Mouse (Mus musculus): Measurements from ENCODE around the gene Fto. TPM values are rescaled to one million over a fixed set of nuclear protein-coding genes. Genes with fewer than 3 reads are reported as not detected.

Gene Fto
- polyA plus RNA-seq, 1 experiment: 39.7 TPM

DNA sequence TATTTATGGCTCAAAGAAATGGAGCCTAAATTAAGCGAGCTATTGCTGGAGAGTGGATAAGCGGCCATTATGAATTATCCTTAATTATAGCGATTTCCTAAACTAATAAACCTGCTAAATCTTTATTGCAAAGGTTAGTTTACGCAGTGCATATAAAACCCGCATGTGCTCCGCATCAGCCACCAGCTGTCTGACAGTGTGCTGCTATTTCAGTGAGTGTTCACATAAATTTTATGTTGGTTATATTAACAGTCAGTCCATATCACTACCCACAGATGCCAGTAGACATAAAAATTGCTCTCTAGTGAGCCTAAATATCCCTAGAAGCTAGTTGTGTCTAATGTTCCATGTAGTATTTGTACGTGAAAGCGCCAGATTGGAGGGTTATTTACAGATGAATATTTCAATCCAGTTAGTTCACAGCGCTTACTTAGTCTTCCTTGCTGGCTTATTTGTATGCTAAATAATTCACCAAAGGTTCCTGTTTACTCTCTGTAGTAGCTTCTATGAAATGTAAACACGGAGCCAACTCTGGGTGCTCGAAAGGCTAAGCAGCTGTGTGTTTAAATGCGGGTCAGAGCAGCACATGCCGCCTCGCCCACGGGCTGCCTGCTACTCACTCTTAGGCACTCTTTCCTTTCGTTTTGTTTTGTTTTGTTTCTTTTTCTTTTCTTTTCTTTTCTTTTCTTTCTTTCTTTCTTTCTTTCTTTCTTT is 317.2 kb downstream of the Fto start:
- WGBS: 43% methylated on average over 16 of the region's 16 CpGs
- Histone ChIP-seq H3K4me1 (ENCODE audit: control insufficient read depth, insufficient read depth, low read length) (peaks cover 9% of the 10 kb centered on the region; the same call in 1 of the 2 replicates), H3K4me3 (replicated peaks; ENCODE audit: extremely low read depth, low read depth, low read length) (no peak overlapping the region)
- no peak for DNase-seq
- TF ChIP-seq POLR2A (IDR thresholded peaks at IDR 0.05; ENCODE audit: borderline replicate concordance, extremely low read depth, low read depth, low read length): no peak
- TF ChIP-seq CTCF (IDR thresholded peaks at IDR 0.05; ENCODE audit: insufficient read depth, low read length): no peak

DNA sequence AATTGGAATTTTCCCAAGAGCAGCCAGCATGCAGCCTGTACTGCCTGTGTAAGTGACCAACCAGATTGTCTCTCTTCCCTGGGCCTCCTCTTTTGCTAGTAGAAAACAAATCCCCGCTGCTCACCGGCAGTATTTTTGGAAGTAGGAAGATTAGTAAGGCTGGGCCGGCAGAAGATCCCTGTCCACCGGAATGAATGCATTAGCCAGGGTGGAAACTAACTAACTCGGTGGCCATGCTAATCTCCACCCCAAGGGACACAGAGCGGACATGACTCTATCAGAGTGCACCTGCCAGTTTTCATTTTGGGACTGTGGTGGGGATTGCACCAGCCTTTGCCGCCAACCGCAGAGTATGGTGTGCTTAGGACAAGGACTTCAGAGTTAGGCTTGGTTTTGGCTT is 319.1 kb downstream of the Fto start:
- DNase-seq: no peak
- Histone ChIP-seq H3K4me3 (replicated peaks; ENCODE audit: extremely low read depth, low read depth, low read length) (no peak overlapping the region), H3K4me1 (ENCODE audit: control insufficient read depth, insufficient read depth, low read length) (peaks cover 9% of the 10 kb centered on the region; the same call in 1 of the 2 replicates)
- no peak for TF ChIP-seq POLR2A (IDR thresholded peaks at IDR 0.05; ENCODE audit: borderline replicate concordance, extremely low read depth, low read depth, low read length)
- no peak for TF ChIP-seq CTCF (IDR thresholded peaks at IDR 0.05; ENCODE audit: insufficient read depth, low read length)
- 71% methylated on average over 8 of the region's 8 CpGs for WGBS

DNA sequence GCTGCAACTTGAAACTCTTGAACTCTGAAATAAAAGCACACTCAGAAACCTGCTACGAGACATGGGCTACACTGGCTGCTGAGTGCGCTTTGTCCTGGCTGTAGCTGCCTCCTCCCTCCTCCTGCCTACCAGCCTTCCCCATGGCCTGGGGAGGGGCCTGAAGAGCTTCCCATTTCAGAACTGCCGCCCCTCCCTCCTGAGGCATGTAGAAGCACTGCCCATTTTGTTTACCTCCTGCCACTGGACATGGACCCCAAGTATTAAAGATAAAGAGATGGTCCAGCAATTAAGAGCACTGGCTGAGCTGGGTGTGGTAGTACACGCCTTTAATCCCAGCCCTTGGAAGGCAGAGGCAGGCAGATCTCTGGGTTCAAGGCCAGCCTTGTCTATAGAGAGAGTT is 322.1 kb downstream of the Fto start:
- 92% methylated on average over 4 of the region's 4 CpGs for WGBS
- TF ChIP-seq CTCF (IDR thresholded peaks at IDR 0.05; ENCODE audit: insufficient read depth, low read length): no peak
- no peak for TF ChIP-seq POLR2A (IDR thresholded peaks at IDR 0.05; ENCODE audit: borderline replicate concordance, extremely low read depth, low read depth, low read length)
- Histone ChIP-seq H3K4me3 (replicated peaks; ENCODE audit: extremely low read depth, low read depth, low read length) (no peak overlapping the region), H3K4me1 (ENCODE audit: control insufficient read depth, insufficient read depth, low read length) (peaks cover 4% of the 10 kb centered on the region; the same call in 1 of the 2 replicates)
- DNase-seq: no peak

DNA sequence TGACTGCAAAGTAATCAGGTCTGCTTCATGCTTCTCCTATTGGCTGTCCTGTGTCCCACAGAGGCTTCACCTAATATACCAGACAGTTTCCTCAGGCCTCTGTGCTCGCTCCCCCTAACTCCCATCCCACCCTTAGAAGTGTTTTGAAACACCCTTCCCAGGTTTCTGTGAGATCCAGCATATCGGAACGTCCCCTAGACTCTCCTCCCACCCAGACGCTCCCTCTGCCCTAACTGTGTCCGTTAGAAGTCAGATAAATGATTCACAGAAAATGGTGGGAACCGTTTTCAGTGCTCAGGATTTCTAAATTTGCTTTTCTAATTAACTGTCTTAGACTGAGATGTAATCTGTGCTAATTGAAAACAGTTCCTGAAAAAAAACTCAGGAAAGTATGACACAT is 323.6 kb downstream of the Fto start:
- peaks cover 4% of the 10 kb centered on the region; the same call in 1 of the 2 replicates for H3K4me1 ChIP-seq (ENCODE audit: control insufficient read depth, insufficient read depth, low read length)
- 89% methylated on average over 6 of the region's 6 CpGs for WGBS
- no peak overlapping the region for H3K4me3 ChIP-seq (replicated peaks; ENCODE audit: extremely low read depth, low read depth, low read length)
- TF ChIP-seq POLR2A (IDR thresholded peaks at IDR 0.05; ENCODE audit: borderline replicate concordance, extremely low read depth, low read depth, low read length) (no peak), CTCF (IDR thresholded peaks at IDR 0.05; ENCODE audit: insufficient read depth, low read length) (no peak)
- no peak for DNase-seq

DNA sequence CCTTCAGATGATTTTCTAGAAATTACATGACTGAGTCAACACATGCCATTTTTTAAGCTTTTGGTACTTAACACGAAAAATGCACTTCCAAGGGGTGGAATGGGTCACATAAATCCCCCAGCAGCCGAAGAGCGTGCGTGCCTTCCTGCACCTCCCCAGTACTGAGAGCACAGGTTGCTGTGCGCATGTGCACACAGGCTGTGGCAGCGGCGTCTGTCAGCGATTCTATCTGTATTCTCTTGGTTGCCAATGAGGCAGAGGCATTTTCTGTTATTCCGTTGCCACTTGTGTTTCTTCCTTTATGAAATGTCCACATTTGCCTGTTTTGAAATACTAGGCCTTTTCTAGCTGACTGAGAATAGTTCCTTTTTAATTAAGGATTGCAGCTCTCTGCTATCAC is 324.4 kb downstream of the Fto start:
- Histone ChIP-seq H3K4me1 (ENCODE audit: control insufficient read depth, insufficient read depth, low read length) (no peaks in the 10 kb centered on the region), H3K4me3 (replicated peaks; ENCODE audit: extremely low read depth, low read depth, low read length) (no peak overlapping the region)
- TF ChIP-seq POLR2A (IDR thresholded peaks at IDR 0.05; ENCODE audit: borderline replicate concordance, extremely low read depth, low read depth, low read length): no peak
- no peak for TF ChIP-seq CTCF (IDR thresholded peaks at IDR 0.05; ENCODE audit: insufficient read depth, low read length)
- 91% methylated on average over 9 of the region's 9 CpGs for WGBS
- DNase-seq: no peak

DNA sequence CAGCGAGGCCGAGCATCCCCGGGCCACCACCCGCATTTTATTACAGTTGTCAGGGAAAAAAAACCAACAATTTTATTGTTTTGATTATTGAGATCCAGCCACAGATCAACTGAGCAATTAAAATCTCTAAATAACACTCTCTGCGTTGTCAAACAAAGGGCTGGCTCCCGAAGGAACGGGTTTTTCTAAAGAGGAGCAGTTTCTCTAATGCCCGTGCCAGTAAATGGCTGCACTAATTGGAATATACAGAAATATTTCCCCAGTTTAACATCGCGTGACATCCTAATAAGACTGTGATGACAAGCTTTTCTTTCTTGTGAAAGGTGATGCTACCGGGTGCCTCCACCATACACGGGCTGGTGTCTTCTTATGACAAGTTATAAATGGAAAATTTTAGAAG is 324.9 kb downstream of the Fto start:
- WGBS: 91% methylated on average over 12 of the region's 12 CpGs
- no peak for DNase-seq
- Histone ChIP-seq H3K4me3 (replicated peaks; ENCODE audit: extremely low read depth, low read depth, low read length) (no peak overlapping the region), H3K4me1 (ENCODE audit: control insufficient read depth, insufficient read depth, low read length) (no peaks in the 10 kb centered on the region)
- TF ChIP-seq CTCF (IDR thresholded peaks at IDR 0.05; ENCODE audit: insufficient read depth, low read length) (no peak), POLR2A (IDR thresholded peaks at IDR 0.05; ENCODE audit: borderline replicate concordance, extremely low read depth, low read depth, low read length) (no peak)

DNA sequence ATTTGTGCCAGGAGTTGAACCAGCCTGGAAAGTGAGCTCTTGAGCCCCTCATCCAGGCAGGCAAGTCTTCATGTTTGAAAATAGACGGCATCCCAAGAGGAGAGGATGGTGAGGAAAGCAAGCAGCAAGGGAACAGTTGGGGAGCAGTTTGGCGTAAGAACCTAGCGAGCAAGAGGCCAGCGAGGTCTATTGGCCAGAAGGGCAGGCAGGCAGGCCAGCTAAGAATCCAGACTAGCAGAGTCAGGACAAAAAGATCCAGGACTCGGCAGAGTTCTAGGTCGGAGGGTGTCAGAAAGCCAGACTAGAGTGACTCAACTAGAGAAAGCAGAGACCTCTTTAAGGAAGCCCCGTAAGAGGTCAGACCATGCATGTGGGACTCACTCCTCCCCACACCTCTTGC is 327.1 kb downstream of the Fto start:
- TF ChIP-seq CTCF (IDR thresholded peaks at IDR 0.05; ENCODE audit: insufficient read depth, low read length) (no peak), POLR2A (IDR thresholded peaks at IDR 0.05; ENCODE audit: borderline replicate concordance, extremely low read depth, low read depth, low read length) (no peak)
- Histone ChIP-seq H3K4me3 (replicated peaks; ENCODE audit: extremely low read depth, low read depth, low read length) (no peak overlapping the region), H3K4me1 (ENCODE audit: control insufficient read depth, insufficient read depth, low read length) (no peaks in the 10 kb centered on the region)
- WGBS: 68% methylated on average over 7 of the region's 7 CpGs
- DNase-seq: no peak

DNA sequence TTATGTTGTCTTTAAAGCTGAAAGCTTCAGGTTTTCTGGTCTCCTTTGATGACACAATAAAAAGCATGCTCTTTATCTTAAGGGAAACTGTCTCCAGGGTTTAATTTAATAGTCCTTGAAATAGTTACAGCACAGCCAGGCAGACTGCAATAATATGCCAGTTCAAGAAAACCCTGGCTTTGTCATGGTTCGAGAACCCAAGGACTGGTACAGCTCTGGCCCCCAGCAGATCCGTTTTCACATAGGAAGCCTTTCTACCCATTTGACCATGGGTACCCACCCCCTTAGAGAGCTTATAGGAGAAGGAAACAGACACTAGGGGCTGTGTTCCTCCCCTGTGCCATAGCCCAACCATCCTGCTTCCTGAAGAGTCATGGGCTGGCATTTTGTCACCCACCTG is 332.2 kb downstream of the Fto start:
- no peak for DNase-seq
- TF ChIP-seq POLR2A (IDR thresholded peaks at IDR 0.05; ENCODE audit: borderline replicate concordance, extremely low read depth, low read depth, low read length) (no peak), CTCF (IDR thresholded peaks at IDR 0.05; ENCODE audit: insufficient read depth, low read length) (no peak)
- H3K4me3 ChIP-seq (replicated peaks; ENCODE audit: extremely low read depth, low read depth, low read length): no peak overlapping the region
- H3K4me1 ChIP-seq (ENCODE audit: control insufficient read depth, insufficient read depth, low read length): no peaks in the 10 kb centered on the region
- 83% methylated on average over 2 of the region's 2 CpGs for WGBS

DNA sequence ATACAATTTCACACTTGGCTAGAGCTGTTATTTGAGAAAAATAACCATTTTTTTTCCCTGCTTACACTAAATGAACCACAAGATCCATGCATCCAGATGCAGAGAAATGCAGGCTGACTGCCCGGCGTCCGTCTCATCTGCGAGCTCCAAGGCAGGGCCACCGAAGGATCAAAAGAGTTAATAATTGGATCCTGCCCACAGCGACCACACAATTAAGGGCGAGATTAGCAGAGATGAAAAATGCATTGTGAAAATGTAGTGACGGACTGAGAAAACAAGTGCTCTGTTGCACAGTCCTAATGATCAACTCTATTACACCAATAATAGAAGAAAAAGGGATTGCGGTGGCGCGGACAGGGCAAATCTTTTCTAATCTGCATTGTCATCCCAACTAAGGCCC is 334.6 kb downstream of the Fto start:
- Histone ChIP-seq H3K4me1 (ENCODE audit: control insufficient read depth, insufficient read depth, low read length) (no peaks in the 10 kb centered on the region), H3K4me3 (replicated peaks; ENCODE audit: extremely low read depth, low read depth, low read length) (no peak overlapping the region)
- WGBS: 92% methylated on average over 11 of the region's 11 CpGs
- no peak for TF ChIP-seq CTCF (IDR thresholded peaks at IDR 0.05; ENCODE audit: insufficient read depth, low read length)
- no peak for TF ChIP-seq POLR2A (IDR thresholded peaks at IDR 0.05; ENCODE audit: borderline replicate concordance, extremely low read depth, low read depth, low read length)
- DNase-seq: no peak

DNA sequence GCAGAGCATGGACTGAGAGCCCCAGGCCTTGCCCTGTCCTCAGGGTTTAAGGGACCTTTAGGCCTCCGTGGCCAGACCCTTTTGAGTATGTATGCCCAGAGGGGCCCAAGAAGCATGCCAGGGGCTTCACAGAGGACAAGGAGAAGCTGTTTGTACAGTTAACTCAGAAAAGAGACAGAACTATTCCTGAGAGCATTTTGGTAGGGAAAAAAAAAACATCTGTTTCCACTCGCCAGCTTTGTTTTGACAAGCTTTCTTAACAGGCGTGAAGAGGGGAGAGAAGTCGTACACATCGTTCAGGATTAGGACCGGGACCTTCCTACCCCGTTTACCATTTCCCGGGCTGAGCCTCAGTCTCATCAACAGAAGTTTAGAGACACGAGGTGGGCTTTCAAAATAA is 335.5 kb downstream of the Fto start:
- Histone ChIP-seq H3K4me3 (replicated peaks; ENCODE audit: extremely low read depth, low read depth, low read length) (no peak overlapping the region), H3K4me1 (ENCODE audit: control insufficient read depth, insufficient read depth, low read length) (no peaks in the 10 kb centered on the region)
- TF ChIP-seq CTCF (IDR thresholded peaks at IDR 0.05; ENCODE audit: insufficient read depth, low read length) (no peak), POLR2A (IDR thresholded peaks at IDR 0.05; ENCODE audit: borderline replicate concordance, extremely low read depth, low read depth, low read length) (no peak)
- no peak for DNase-seq
- WGBS: 58% methylated on average over 9 of the region's 9 CpGs

Measured in lung, adult 2 months (tissue).